Mouse (Mus musculus): ENCODE results near the gene Gm21256.
"Not testable (repeated sequence)": the region's sequence is repeated elsewhere in the genome, so short reads cannot be mapped to it uniquely, and the experiment has no call there.

Gm21256 gene

GRCm38 (mm10) chrY:47450660-47451059, at the start of gene Gm21256:
Gene Gm21256 (plus strand): TSS chrY:47450960.
- DNase-seq, result not testable (repeated sequence)
